Mouse (Mus musculus): ENCODE results near the gene Kat6b. TPM values are rescaled to one million over a fixed set of nuclear protein-coding genes. Genes with fewer than 3 reads are reported as not detected.

Gene Kat6b
- polyA plus RNA-seq, 1 experiment from 2014 or later: 33.0 TPM

DNA sequence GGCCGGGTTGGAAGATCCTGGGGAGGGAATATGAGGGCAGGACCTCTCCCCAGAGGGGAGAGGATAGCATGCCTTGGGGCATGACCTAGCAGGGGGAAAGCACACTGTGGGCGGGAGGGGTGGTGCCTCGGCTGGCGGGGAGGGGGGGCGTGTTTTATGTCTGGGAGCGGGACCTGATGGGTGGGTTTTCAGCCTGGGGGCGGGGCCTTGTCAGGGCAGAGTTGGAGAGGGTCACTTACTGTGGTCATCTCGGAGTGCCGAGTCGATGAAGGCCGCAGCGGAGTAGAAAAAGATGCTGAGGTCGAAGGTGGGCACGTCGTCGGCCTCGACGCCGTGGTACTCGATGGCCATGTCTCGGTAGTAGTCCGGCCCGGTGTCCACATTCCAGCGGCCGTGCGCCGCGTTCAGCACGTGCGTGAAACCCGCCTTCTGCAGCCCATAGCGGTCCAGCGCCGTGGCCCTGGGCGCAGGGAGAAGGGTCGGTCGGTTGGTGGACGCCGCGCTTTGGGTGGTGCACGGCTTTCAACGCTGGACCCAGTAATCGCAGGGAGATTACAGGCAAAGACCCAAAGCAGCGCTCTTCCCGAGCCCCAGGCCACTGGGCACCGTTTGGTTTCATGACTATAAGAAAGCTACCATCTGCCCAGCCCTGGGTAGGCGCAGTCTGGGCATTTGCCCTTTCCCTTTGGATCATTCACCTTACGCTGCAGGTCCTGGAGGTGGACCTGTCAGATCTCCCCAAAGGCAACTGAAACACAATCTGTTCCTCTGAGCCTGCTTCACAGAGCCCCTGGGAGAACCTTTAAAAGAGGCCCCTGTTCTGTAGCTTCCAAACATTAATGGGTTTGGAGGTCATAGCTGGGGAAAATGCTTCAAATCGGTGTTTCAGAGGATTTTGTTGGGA lies 205.4 kb downstream of the Kat6b start:
- Histone ChIP-seq H3K9ac (peak overlapping the region; percentile 30; the same call in 1 of the 2 replicates), H3K36me3 (ENCODE audit: poor library complexity, severe bottlenecking) (no peaks in the 10 kb centered on the region)
- ATAC-seq: no peak

DNA sequence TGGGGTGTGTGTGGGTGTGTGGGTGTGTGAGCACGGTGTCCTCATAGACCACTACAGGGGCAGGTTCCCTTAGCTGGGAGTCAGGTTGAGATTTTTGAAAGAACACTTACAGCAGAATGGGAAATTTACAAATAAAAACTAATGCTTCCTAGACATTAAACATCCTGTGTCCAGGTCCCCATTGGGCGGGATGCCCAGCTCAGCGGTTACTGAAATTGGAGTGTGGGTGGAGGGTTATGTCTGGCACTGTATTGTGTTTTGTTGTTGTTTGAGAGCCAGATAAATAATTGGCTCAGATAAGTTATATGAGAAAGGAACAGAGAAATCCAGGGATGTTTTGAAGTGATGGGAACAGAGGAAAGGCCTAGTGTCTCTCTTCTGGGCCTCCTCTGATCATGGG lies 209.8 kb downstream of the Kat6b start:
- Histone ChIP-seq H3K27ac (no peak overlapping the region), H3K4me2 (no peak overlapping the region), H3K36me3 (ENCODE audit: poor library complexity, severe bottlenecking) (no peaks in the 10 kb centered on the region), H3K27me3 (peaks cover 18% of the 10 kb centered on the region), H3K9me3 (replicated peaks) (peaks cover 5% of the 10 kb centered on the region), H3K9ac (no peak overlapping the region), H3K4me1 (peaks cover 9% of the 10 kb centered on the region), H3K4me3 (no peak overlapping the region)
- WGBS: 86% methylated on average over 3 of the region's 3 CpGs
- ATAC-seq: no peak

More for the DNA sequence above, 205.4 kb downstream of the Kat6b start:
- peak overlapping the region; percentile 59 for H3K4me2 ChIP-seq
- no peaks in the 10 kb centered on the region for H3K9me3 ChIP-seq (replicated peaks)
- peaks cover 27% of the 10 kb centered on the region for H3K27me3 ChIP-seq
- peaks cover 29% of the 10 kb centered on the region for H3K4me1 ChIP-seq
- no peak overlapping the region for H3K27ac ChIP-seq
- WGBS: 10% methylated on average over 49 of the region's 49 CpGs
- H3K4me3 ChIP-seq: peak overlapping the region; percentile 29

DNA sequence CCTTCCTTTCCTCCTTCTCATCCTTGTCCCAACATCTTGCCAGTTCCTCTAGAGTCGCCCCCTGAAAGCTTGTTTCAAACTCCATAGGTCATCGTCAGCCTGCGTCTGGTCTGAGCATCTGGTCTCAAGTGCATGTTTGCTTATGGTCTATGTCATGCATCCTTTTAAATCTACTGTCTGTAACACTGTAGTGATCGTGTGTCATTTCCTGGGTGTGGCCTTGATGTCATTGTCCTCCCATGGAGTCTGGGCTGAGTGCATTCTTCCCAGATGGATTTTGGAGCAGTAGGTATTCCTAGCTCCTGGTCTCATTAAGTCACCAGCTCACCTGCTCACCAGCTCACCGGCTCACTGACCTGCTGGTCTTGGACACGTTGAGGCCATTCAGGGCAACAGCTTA lies 213.8 kb downstream of the Kat6b start:
- Histone ChIP-seq H3K36me3 (ENCODE audit: poor library complexity, severe bottlenecking) (no peaks in the 10 kb centered on the region), H3K4me1 (no peaks in the 10 kb centered on the region), H3K9ac (no peak overlapping the region), H3K4me2 (no peak overlapping the region), H3K9me3 (replicated peaks) (peaks cover 5% of the 10 kb centered on the region), H3K4me3 (no peak overlapping the region), H3K27ac (no peak overlapping the region), H3K27me3 (no peaks in the 10 kb centered on the region)
- WGBS: 82% methylated on average over 6 of the region's 6 CpGs
- ATAC-seq: no peak

DNA sequence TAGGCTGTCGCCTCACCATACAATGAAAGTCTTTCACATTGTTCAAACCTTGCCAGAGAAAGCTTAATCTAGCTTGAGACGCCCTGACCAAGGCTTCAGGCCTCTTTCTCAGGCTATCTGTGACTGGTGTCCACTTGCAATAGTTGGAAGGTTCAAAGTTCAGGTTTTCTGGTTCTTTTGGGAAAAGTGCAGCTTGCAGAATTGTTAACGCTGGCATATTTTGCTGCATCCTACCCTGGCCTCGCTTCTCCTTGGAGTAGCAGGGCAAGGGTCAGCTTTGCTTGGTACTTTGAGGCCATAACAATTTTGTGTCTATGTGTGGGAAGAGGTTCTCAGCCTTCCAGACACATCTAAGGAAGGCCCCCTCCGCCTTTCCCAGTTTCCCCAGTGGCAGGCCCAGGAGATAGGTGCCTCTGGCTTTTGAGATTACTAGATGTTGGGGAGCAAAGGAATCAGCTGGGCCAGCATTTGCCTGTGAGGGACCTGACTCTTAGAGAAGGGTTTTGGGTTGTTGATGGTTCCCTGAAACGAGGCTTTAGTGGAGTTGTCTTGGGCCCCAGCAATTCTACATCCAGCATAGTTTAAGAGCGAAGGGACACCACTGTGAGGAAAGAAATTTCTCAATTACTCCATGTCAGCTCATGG lies 215.1 kb downstream of the Kat6b start:
- Histone ChIP-seq H3K9me3 (replicated peaks) (peaks cover 5% of the 10 kb centered on the region), H3K27ac (no peak overlapping the region), H3K27me3 (no peaks in the 10 kb centered on the region), H3K9ac (no peak overlapping the region), H3K36me3 (ENCODE audit: poor library complexity, severe bottlenecking) (no peaks in the 10 kb centered on the region), H3K4me3 (no peak overlapping the region), H3K4me2 (no peak overlapping the region), H3K4me1 (no peaks in the 10 kb centered on the region)
- WGBS: 82% methylated on average over 7 of the region's 7 CpGs
- ATAC-seq: no peak

DNA sequence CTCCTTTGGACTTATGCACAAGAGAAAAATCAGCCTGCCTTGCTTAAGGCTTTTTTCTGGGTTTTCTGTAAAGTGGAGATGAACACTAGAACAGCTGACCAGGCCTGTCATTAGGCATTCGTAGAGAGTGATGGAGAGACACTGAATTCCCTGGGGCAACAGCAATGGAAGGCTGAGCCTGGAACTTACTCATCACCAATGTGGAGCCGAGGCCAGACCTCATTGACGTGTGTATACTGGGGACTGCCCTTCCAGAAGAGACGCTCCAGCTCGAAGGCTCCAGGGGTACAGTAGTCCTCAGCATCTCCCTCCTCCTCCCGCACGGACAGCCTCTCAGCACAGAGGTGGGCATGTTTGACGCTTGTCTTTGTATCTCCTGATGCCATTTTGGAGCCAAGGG lies 221.5 kb downstream of the Kat6b start:
- no peak for ATAC-seq
- Histone ChIP-seq H3K27ac (no peak overlapping the region), H3K4me1 (peaks cover 9% of the 10 kb centered on the region), H3K4me3 (no peak overlapping the region), H3K27me3 (no peaks in the 10 kb centered on the region), H3K9ac (no peak overlapping the region), H3K9me3 (replicated peaks) (no peaks in the 10 kb centered on the region), H3K4me2 (no peak overlapping the region), H3K36me3 (ENCODE audit: poor library complexity, severe bottlenecking) (no peaks in the 10 kb centered on the region)
- 87% methylated on average over 8 of the region's 8 CpGs for WGBS

DNA sequence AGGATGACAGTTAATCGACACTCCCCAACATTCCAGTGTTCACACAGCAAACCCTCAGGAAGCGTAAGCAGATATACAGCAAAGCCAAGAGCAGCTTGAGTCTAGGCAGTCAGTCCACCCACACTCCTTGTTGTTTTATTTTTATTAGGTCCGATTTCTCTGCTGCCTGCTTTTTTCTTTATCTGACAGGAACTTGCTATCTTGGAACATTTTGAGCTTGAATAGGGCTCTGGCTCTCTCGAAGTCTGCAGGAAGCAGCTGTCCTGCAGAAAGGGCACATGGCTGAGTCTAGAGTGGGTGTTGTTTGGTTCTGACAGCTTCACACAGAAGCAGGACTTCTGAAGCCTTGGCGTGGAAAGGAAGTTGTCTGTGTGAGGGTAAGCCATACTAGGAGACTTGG lies 222.0 kb downstream of the Kat6b start:
- WGBS: 89% methylated on average over 5 of the region's 5 CpGs
- Histone ChIP-seq H3K27me3 (no peaks in the 10 kb centered on the region), H3K36me3 (ENCODE audit: poor library complexity, severe bottlenecking) (no peaks in the 10 kb centered on the region)

DNA sequence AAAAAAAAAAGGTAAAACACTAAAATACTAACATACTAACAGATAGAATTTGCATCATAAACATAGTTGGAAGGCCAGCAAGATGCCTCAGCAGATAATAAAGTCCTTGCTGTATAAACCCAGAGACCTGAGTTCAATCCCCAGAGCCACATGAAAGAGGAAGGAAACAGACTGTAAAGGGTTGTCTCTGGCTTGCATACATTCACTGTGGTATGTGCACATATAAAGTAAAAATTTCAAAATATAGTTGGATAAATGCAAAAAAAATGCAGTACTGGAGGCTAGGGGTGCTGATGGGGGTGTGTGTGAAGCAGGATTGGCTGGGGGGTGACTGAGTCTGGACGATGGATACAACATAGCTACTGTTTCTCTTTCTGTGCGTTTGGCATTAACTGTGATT lies 224.2 kb downstream of the Kat6b start:
- Histone ChIP-seq H3K4me1 (peaks cover 9% of the 10 kb centered on the region), H3K27me3 (no peaks in the 10 kb centered on the region), H3K9me3 (replicated peaks) (no peaks in the 10 kb centered on the region), H3K4me3 (no peak overlapping the region), H3K4me2 (no peak overlapping the region), H3K36me3 (ENCODE audit: poor library complexity, severe bottlenecking) (no peaks in the 10 kb centered on the region), H3K9ac (no peak overlapping the region), H3K27ac (no peak overlapping the region)
- WGBS: 91% methylated on average over 2 of the region's 2 CpGs
- no peak for ATAC-seq

More for the DNA sequence above, 222.0 kb downstream of the Kat6b start:
- no peak for ATAC-seq
- H3K4me1 ChIP-seq: peaks cover 9% of the 10 kb centered on the region
- no peaks in the 10 kb centered on the region for H3K9me3 ChIP-seq (replicated peaks)
- H3K4me3 ChIP-seq: no peak overlapping the region
- no peak overlapping the region for H3K4me2 ChIP-seq
- H3K9ac ChIP-seq: no peak overlapping the region
- H3K27ac ChIP-seq: no peak overlapping the region

DNA sequence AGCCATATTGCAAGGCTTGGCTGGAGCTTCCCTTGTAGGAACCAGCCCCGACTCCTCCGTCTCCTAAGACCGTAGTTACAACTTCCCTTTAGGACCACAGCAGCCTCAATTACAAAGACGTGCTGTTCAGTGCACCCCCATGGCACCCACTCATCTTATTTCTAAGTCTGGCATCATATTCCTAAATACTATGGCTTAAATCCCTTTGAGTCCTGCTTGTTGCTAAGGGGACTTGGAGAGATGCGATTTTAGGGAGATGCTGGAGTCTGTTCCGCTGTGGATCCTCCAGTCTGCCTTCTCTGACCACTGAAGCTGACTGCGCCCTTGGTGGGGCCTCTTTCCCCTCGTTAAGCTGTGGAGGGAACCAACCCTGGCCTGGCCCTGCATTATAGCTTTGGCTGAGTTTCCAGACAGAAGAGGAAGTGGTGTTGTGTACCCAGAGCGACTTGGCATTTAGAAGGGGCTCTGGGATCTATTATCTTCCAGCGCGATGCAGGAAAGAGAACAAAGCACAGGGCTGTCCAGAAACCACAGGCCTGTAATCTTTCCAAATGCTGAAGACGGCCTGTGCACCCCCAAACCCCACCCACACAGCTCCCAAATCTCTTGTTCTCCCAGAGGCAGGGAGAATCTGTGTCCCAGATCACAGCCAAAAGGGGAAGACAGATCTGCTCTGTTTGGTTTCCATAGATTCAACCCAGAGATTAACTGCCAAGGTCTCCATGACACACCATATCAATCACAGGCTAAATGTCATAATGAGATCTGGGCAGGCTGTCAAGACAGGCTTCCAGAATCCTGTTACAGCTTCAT lies 225.7 kb downstream of the Kat6b start:
- no peak overlapping the region for H3K4me3 ChIP-seq
- peak overlapping the region; percentile 66 for H3K27ac ChIP-seq
- H3K4me2 ChIP-seq: no peak overlapping the region
- H3K36me3 ChIP-seq (ENCODE audit: poor library complexity, severe bottlenecking): no peaks in the 10 kb centered on the region
- no peaks in the 10 kb centered on the region for H3K27me3 ChIP-seq
- WGBS: 55% methylated on average over 12 of the region's 12 CpGs
- no peak overlapping the region for H3K9ac ChIP-seq
- no peaks in the 10 kb centered on the region for H3K9me3 ChIP-seq (replicated peaks)
- ATAC-seq: no peak
- peaks cover 9% of the 10 kb centered on the region for H3K4me1 ChIP-seq

DNA sequence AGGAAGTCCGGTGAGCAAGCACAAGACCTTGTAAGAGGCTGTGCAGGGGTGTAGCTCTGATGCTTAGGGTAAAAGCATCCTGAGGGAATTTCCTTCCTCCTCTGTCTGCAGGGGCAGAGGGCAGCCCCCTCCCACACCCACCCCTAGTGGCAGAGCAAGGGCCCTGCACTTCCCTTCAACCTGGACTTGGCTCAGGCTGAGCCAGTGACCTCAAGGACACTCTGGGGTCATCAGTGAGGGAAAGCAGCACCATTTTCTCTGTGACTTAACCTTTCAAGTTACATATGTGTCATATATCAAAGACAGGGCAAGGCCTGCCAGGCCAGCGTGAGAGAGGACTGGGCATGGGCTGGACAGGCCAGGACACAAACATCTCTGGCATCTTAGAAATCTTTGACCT lies 228.3 kb downstream of the Kat6b start:
- Histone ChIP-seq H3K9me3 (replicated peaks) (no peaks in the 10 kb centered on the region), H3K9ac (no peak overlapping the region), H3K27me3 (no peaks in the 10 kb centered on the region), H3K36me3 (ENCODE audit: poor library complexity, severe bottlenecking) (no peaks in the 10 kb centered on the region), H3K4me1 (peaks cover 9% of the 10 kb centered on the region), H3K4me3 (no peak overlapping the region), H3K27ac (no peak overlapping the region), H3K4me2 (no peak overlapping the region)
- no peak for ATAC-seq
- WGBS: 59% methylated on average over 2 of the region's 2 CpGs

DNA sequence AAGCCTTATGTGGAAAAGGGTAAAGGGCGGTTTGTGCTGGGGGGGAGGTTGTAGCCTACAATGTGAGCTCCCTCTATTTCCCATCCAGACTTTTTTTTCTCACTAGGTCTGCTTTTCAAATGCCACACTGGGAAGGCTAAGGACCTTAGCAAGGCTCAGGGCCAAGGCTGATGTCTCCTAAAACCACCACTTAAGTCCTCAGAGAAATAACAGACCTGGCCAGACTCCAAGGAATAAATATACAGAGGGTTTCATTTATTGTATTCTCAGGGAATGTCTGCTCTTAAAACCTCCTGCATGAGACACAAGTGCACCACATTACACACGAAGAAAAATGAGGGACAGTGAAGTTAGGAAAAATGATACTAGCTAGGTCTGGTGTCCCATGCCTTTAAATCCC lies 230.0 kb downstream of the Kat6b start:
- no peak for ATAC-seq

DNA sequence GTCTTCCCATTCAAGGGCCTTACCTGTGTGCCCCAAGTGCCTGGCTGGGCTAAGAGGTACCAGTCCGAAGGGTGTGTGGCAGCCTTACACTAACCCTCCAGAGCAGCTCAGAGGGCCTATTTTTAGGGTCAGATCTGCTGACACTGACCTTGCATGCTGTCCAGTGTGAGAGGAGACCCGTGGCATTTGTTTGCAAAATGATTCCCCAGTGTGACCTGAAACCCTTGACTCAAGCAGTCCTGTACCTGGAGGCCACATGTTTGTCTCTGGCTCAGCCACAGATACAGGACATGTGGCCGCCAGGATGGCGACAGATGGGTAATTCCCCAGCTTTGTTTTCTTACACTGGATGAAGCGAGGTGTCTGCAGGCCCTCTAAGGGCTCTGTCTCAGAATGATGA lies 233.3 kb downstream of the Kat6b start, which contains the start of gene Dupd1:
Gene Dupd1, minus strand, starts transcription at position 91 of the 400 bp plus-strand sequence.
- ATAC-seq: no peak
- H3K27me3 ChIP-seq: no peaks in the 10 kb centered on the region
- peaks cover 2% of the 10 kb centered on the region for H3K4me1 ChIP-seq
- H3K9me3 ChIP-seq (replicated peaks): no peaks in the 10 kb centered on the region
- no peak within 1 kb of the TSS for H3K4me3 ChIP-seq
- H3K9ac ChIP-seq: no peak within 1 kb of the TSS
- WGBS: 76% methylated on average over 5 of the region's 5 CpGs
- no peak within 1 kb of the TSS for H3K27ac ChIP-seq
- H3K36me3 ChIP-seq (ENCODE audit: poor library complexity, severe bottlenecking): no peaks in the 10 kb centered on the region
- no peak within 1 kb of the TSS for H3K4me2 ChIP-seq

More for the DNA sequence above, 230.0 kb downstream of the Kat6b start:
- H3K9me3 ChIP-seq (replicated peaks): no peaks in the 10 kb centered on the region
- H3K27me3 ChIP-seq: no peaks in the 10 kb centered on the region
- H3K4me1 ChIP-seq: peaks cover 9% of the 10 kb centered on the region
- no peaks in the 10 kb centered on the region for H3K36me3 ChIP-seq (ENCODE audit: poor library complexity, severe bottlenecking)
- no peak overlapping the region for H3K9ac ChIP-seq
- no peak overlapping the region for H3K4me2 ChIP-seq
- WGBS: 89% methylated on average over 2 of the region's 2 CpGs
- no peak overlapping the region for H3K27ac ChIP-seq
- no peak overlapping the region for H3K4me3 ChIP-seq

All from forebrain, embryonic 13.5 days (tissue).